Mouse (Mus musculus) heart, postnatal 0 days (tissue): ENCODE results near the gene Gm45713.
"Not testable (repeated sequence)": the region's sequence is repeated elsewhere in the genome, so short reads cannot be mapped to it uniquely, and the experiment has no call there.

Experiments used
- CTCF ChIP-seq: IDR thresholded peaks from 2 replicates; pipeline ENCODE4 v1.5.1; 2016; ENCODE audit warnings: antibody characterized with exemption, control low read depth, low read depth
- EP300 ChIP-seq: IDR thresholded peaks from 2 replicates; pipeline ENCODE4 v1.6.1; 2016; ENCODE audit warnings: antibody characterized with exemption, low read depth

- not testable (repeated sequence) for TF ChIP-seq EP300, CTCF
Measured at GRCm38 (mm10) chr7:45110089-45110488, 25.9 kb downstream of the Gm45713 start.
